Mouse (Mus musculus): Measurements from ENCODE around the gene Ncmap. TPM values are rescaled to one million over a fixed set of nuclear protein-coding genes. Genes with fewer than 3 reads are reported as not detected.

Gene Ncmap
- under 1 TPM in 1 of 2 experiments, not detected in 1; 0.28 TPM for total RNA-seq (2021)
- polyA plus RNA-seq (2012; rRNA removed) = 0.15 and 3.2 TPM in 2 replicates
- long read RNA-seq = 0 reads

DNA sequence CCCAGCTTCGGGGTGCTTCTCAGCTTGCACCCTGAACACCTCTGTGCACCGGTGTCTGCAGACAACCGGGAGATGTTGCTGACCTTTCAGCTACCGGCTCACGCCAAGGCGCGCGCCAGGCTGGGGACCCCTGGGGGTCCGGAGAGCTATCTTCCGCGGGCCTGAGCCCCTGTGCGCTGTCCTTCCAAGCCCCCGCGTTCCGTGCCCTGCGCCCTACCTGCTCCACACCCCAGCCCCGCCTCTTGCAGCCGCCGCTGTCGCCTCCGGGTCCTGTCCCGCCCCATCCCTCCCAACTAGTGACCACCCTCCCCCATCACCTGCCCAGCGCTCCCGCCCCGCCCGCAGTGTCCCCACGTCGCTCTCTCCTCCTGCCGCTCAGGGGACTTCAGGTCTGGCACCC lies at the start of gene Ncmap:
Gene Ncmap, minus strand, starts transcription at position 237 of the 400 bp plus-strand sequence.
- no peak for DNase-seq

DNA sequence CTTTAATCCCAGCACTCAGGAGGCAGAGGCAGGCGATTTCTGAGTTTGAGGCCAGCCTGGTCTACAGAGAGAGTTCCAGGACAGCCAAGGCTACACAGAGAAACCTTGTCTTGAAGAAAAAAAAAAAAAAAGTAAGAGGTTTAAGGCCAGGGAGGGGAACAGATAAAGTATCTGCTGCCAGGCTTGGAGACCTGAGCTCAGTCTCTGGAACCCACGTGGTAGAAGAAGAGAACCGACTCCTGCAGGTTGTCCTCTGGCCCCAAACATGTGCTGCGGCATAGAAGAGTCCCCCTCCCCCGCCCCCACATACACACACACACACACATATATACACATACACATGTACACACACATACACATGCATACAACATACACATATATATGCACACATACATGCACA lies 44.4 kb upstream of the Ncmap start:
- DNase-seq = no peak

DNA sequence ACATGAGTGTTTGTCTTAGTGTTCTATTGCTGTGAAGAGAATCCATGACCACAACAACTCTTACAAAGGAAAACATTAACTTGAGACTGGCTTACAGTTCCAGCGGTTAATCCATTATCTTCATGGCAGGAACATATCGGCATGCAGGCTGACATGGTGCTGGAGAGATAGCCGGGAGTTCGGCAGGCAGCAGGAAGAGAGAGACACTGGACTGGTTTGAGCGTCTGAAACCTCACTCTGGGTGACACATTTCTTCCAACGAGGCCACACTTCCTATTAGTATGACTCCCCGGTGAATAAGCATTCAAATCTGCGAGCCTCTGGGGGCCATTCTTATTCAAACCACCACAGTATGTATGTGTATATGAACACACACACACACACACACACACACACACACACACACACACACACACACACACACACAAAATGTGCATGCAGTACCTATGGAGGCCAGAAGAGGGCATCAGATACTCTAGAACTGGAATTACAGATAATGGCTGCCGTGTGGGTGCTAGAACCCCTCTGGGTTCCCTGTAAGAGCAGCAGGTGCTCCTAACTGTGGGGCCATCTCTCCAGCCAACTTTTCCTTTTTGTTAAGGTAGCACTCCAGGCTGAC lies 42.0 kb upstream of the Ncmap start:
- DNase-seq = no peak

DNA sequence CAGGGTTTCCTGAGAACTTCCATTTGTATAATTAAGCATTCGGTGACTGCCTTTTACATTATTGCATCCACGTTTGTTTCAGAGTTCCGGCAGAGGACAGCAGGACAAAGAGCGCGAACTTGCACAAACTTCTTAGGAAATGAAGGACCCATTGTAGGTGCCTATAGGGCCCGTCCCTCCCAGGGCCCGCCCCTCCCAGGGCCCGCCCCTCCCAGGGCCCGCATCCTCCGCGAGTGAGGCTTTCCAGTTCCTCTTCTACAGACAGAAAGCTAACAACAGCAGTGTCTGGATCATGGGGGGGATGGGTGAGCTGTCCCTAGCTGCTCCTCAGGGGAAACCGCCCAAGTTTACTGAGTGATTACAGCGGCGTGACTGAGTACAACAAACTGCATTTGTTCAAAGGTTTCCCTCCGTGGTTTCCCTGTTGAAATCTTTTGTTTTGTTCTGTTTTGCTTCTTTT lies 41.2 kb upstream of the Ncmap start:
- peak; percentile 48 for DNase-seq

DNA sequence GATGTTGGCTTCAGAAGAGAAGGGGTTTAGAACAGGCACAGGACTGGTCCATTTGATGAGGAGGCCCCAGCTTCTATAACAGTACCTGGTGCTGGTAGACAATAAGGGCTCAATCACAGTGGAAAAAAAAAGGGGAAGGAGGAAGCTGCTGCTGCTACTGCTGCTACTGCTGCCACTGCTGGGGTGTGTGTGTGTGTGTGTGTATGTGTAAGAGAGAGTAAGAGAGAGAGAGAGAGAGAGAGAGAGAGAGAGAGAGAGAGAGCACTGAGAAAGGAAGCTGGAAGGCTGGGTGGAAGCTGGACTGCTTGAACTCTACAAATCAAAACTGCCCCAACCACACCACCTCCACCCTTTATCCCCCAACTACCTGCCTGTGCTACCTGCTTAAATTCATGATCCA lies 39.9 kb upstream of the Ncmap start:
- DNase-seq = no peak

GRCm38 (mm10) chr4:135436291-135436690 lies 38.3 kb upstream of the Ncmap start:
- peak; percentile 34 for DNase-seq

- DNase-seq = no peak
Measured at GRCm38 (mm10) chr4:135434395-135434789, 36.4 kb upstream of the Ncmap start.

GRCm38 (mm10) chr4:135433443-135434394 lies 35.7 kb upstream of the Ncmap start, which contains the start of gene Rcan3:
Gene Rcan3, minus strand, starts transcription at chr4:135433853.
- DNase-seq = peak; percentile 92

DNA sequence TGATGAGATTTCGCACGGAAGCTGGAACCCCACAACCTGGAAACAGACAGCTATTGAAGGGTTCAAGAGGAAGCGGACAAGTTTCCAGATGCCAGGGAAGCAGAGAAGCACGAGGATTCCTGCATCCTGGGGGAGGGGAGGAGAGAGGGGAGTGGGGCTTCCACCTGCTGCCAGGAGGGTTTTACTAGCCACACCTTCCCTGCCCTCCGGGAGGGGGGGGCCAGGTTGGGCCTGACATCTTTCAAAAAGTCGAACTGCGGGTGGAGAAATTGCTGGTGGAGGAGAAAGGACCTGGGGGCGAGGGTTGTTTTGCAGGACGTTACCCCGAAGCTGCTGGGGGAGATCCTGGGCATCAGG lies 35.0 kb upstream of the Ncmap start:
- peak; percentile 11 for DNase-seq

DNA sequence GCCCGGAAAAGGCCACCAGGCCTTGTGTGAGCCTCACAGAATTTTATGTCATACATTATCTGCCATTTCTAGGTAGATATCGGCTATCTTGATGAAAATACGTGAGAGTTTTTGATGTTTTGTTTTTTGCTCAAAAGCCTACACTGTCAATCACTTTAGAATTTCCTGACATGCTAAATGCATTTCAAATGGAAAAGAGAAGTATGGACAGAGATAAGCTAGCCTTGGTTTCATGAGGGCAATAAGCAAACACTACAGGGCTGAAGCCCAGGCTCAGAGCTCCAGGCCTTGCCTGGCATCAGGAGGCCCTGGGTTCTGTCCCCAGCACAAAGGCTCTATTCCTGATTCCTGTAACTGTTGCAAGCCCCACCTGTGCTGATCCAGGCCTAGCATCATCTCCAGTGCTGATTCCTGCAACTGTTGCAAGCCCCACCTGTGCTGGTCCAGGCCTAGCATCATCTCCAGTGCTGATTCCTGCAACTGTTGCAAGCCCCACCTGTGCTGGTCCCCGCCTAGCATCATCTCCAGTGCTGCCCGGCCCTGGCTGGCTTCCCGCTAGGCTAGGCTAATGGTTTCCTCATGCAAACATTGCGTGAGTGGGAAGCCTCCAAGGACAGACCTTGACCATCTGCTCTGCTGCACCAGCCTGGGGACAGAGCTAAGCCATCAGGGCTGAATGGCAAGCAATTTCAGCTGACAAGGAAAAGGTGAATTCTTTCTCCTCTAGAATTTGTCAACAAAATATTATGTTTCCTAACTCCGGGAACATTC lies 32.1 kb upstream of the Ncmap start:
- peak; percentile 67 for DNase-seq

DNA sequence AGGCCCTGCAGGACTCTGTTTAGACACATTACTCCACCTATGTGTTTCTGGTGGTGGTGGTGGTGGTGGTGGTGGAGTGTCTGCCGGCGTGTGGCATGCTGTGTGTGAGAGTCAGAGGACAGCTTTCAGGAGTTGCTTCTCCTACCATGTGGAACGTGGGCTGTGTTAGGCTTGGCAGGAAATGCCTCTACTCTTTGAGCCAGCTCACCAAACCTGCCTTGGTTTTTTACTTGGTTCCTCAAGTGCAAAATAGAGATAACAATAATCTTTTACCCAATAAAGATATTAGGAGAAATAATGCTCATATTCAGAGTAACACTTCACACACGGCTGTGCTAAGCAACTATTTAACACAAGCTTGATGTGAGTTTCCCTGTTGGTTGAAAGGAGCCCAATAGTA lies 31.4 kb upstream of the Ncmap start:
- DNase-seq = no peak

GRCm38 (mm10) chr4:135426587-135426986 lies 28.6 kb upstream of the Ncmap start:
- DNase-seq = no peak

- DNase-seq = no peak
Measured at GRCm38 (mm10) chr4:135425625-135426024, 27.6 kb upstream of the Ncmap start.

- no peak for DNase-seq
Measured at GRCm38 (mm10) chr4:135420961-135421360, 22.9 kb upstream of the Ncmap start.

GRCm38 (mm10) chr4:135420416-135420815 lies 22.4 kb upstream of the Ncmap start:
- no peak for DNase-seq

DNA sequence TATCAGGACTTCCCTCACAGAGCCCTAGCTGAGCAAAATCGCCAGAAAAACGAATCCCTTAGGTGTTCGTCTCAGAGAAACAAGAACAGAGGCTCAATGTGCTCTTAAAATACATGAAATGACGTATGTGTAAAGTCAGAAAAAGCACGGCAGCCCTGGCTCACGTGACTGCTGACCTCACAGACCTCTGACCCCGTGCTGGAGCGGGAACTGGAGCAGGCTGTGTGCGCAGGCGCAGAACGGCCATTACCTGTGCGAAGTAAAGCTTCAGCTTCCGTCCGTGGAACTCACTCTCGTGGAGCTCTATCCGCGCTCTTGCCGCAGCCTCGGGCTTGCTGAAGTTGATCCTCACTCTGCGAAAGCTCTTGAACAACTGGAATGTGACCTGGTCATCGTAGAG lies 22.0 kb upstream of the Ncmap start:
- no peak for DNase-seq

DNA sequence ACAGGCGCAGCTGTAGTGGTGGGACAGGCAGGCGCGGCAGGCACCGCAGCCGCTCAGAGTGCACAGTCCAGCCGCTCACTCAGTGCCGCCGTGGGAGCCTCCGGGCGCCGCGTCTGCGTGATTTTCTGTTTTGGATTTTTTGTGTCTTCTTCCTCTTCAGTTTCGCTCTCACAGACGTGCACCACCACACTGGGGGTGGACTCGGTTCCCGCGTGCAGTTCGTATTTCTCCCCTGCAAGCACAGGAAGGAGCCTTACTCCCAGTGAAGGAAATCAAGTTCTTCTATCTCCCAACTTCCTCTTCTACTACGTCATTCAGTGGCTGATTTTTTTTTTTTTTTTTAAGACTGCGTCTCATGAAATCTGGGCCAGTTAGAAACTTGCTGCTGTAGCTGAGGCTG lies 18.3 kb upstream of the Ncmap start:
- DNase-seq = no peak

DNA sequence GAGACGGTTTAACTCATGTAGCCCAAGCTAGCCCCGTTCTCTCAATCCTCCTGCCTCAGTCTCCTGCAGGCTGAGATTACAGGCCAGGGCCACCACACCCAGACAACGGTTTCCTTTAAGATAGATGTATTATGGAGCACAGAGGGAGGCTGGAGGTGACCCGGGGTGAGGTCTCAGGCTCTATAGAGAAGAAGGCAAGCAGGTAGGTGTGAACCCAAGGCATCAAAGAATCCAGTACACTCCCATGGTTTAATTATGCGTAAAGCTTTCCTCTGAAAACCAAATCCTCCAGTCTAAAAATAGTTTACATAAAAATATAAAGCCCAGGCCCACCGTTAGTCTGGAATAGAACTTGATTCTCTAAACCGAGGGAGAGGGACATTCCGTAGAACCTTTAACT lies 15.5 kb upstream of the Ncmap start:
- DNase-seq = no peak

DNA sequence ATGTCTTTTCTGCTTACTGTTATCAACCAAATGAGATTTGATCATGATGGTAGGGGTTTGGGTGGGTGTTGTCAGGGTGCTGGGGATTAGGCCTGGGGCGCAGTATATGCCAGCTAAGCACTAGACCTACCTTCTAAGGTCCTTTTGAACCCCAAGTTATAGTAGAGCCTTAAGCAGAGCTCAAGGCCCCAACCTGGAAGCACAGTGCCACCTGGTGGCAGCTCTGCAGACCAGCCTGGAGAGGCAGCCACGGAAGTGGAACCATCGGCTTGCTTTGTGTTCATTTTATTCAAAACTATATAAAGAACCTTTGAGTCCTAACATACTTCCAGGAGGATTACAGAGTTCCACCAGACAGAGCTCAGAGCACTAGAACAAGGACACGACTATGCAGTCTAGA lies 13.6 kb upstream of the Ncmap start:
- DNase-seq = peak; percentile 54

DNA sequence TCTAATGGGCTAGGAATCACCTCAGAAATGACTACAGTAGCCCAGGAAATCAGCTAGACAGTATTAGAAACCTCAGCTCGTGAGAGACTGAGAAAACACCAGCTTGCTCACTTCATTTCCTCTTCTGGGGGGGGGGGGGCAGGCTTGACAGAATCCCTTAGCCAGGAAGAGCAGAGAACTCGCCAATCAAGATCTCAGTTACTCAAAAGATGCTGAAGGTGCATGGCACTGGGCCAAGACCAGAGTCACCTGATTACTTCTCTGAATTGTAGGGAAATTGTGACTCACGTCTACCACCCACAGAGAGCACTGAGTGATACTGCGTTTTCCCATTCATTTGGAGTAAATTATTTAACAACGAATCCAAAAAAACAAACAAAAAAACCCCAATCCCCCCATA lies 8.2 kb upstream of the Ncmap start:
- DNase-seq = no peak

- no peak for DNase-seq
Measured at GRCm38 (mm10) chr4:135404916-135405315, 6.9 kb upstream of the Ncmap start.

GRCm38 (mm10) chr4:135404048-135404447 lies 6.0 kb upstream of the Ncmap start:
- no peak for DNase-seq

Data from adrenal gland, adult 2 months (tissue).